Mouse (Mus musculus): ENCODE measurements at regions not wholly inside any gene's neighbourhood (a gene's known extent, or its start where the extent isn't known, plus 50 kb on each side); places are given as distances from the start of the nearest gene placed in this dataset.

DNA sequence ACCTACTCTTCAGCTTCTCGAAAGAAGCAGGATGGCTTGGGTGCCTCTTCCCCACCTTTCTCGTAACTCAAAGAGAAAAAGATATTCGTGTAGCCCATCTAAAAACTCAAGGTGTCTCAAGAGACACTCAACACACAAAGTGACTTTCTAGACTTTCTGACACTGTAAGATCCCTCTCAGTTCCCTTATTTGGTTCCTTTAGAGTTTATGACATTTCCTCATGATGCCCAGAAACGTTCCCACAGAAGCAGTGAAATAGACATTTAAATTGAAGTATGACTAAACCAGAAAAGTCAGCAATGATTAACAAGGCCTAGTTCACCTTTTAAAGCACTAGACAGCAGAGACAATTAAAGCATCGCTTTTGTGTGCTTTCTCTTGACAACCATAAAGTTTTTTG lies 59.4 kb downstream of the Zfp648 start:
- TF ChIP-seq EP300 (IDR thresholded peaks at IDR 0.05; ENCODE audit: insufficient read depth, low read depth, low read length): no peak
- no peak for TF ChIP-seq CTCF (IDR thresholded peaks at IDR 0.05)
- TF ChIP-seq POLR2A (IDR thresholded peaks at IDR 0.05; ENCODE audit: insufficient read depth, low read depth, low read length): no peak
